Mouse (Mus musculus) embryonic facial prominence, embryonic 15.5 days (tissue): ENCODE data around the gene Mapk8ip1. TPM values are rescaled to one million over a fixed set of nuclear protein-coding genes. Genes with fewer than 3 reads are reported as not detected.

Experiments used
- ATAC-seq: fragments of 200-750 bp; cut with Nextera tagmentation; 2 replicates; pipeline ENCODE4 v1.8.0; 2017; ENCODE audit warnings: low read depth, moderate TSS enrichment; ENCODE audit not compliant: insufficient number of reproducible peaks, low FRiP score, low TSS enrichment
- H3K27ac ChIP-seq: fragments of 300-500 bp; sonication (generic); replicated peaks from 2 replicates; pipeline ENCODE4 v1.5.1; 2015; ENCODE audit warnings: mild to moderate bottlenecking, inconsistent platforms
- H3K27me3 ChIP-seq: fragments of 300-500 bp; sonication (generic); 2 replicates; pipeline ENCODE4 v1.6.1; 2015; ENCODE audit warnings: inconsistent platforms
- H3K36me3 ChIP-seq: fragments of 300-500 bp; sonication (generic); 2 replicates; pipeline ENCODE4 v1.6.1; 2015; ENCODE audit warnings: mild to moderate bottlenecking, inconsistent platforms
- H3K4me1 ChIP-seq: fragments of 300-500 bp; sonication (generic); 2 replicates; pipeline ENCODE4 v1.6.1; 2015; ENCODE audit warnings: inconsistent platforms
- H3K4me2 ChIP-seq: fragments of 300-500 bp; sonication (generic); replicated peaks from 2 replicates; pipeline ENCODE4 v1.6.1; 2015; ENCODE audit warnings: mild to moderate bottlenecking, inconsistent platforms
- H3K4me3 ChIP-seq: fragments of 300-500 bp; sonication (generic); replicated peaks from 2 replicates; pipeline ENCODE4 v1.5.1; 2015; ENCODE audit warnings: mild to moderate bottlenecking, inconsistent platforms
- H3K9ac ChIP-seq: fragments of 300-500 bp; sonication (generic); 2 replicates; pipeline ENCODE4 v1.6.1; 2015; ENCODE audit warnings: inconsistent platforms
- H3K9me3 ChIP-seq: fragments of 300-500 bp; sonication (generic); replicated peaks from 2 replicates; pipeline ENCODE4 v1.6.1; 2016; ENCODE audit warnings: inconsistent platforms
- WGBS: fragments of 180-500 bp; shearing (Covaris S2); methylation state at CpG from one replicate; pipeline ENCODE4 v1.1.7; 2015; 5-methylcytosine and 5-hydroxymethylcytosine counted together
- polyA plus RNA-seq: library from polyadenylated mRNA; unstranded; fragments of >200 nt; fragmentation: Nextera tagmentation; extraction: Ambion mirVana; gene quantifications from 2 replicates; pipeline ENCODE4 v1.2.1, GENCODE M21; 2015

Gene Mapk8ip1
- polyA plus RNA-seq, 1 experiment from 2014 or later, result 34.0 TPM

- Histone ChIP-seq H3K9me3 (no peaks in the 10 kb centered on the region), H3K4me2 (no peak overlapping the region), H3K4me3 (no peak overlapping the region), H3K4me1 (peaks cover 10% of the 10 kb centered on the region), H3K9ac (no peak overlapping the region), H3K27ac (no peak overlapping the region), H3K27me3 (no peaks in the 10 kb centered on the region), H3K36me3 (peaks cover 74% of the 10 kb centered on the region)
- no peak for ATAC-seq
- 71% methylated on average over 17 of the region's 17 CpGs for WGBS
Observed at GRCm38 (mm10) chr2:92379783-92380494, 21.1 kb downstream of the Mapk8ip1 start.

- H3K4me3 ChIP-seq, result no peak overlapping the region
- no peak overlapping the region for H3K4me2 ChIP-seq
- H3K4me1 ChIP-seq, result peaks cover 29% of the 10 kb centered on the region
- 0 out of 2 replicates have a peak, but pooled peaks cover under 1% of the 10 kb centered on the region for H3K27me3 ChIP-seq
- ATAC-seq, result no peak
- H3K36me3 ChIP-seq, result peaks cover 49% of the 10 kb centered on the region
- H3K27ac ChIP-seq, result no peak overlapping the region
- no peaks in the 10 kb centered on the region for H3K9me3 ChIP-seq
- no peak overlapping the region for H3K9ac ChIP-seq
- 87% methylated on average over 7 of the region's 7 CpGs for WGBS
Observed at GRCm38 (mm10) chr2:92377320-92377719, 23.7 kb downstream of the Mapk8ip1 start.

GRCm38 (mm10) chr2:92376300-92376699, 24.8 kb downstream of the Mapk8ip1 start:
- Histone ChIP-seq H3K9ac (no peak overlapping the region), H3K27me3 (peaks cover 9% of the 10 kb centered on the region), H3K27ac (no peak overlapping the region), H3K9me3 (no peaks in the 10 kb centered on the region), H3K36me3 (peaks cover 39% of the 10 kb centered on the region), H3K4me3 (peak overlapping the region; percentile 81), H3K4me2 (peak overlapping the region; percentile 90), H3K4me1 (peaks cover 38% of the 10 kb centered on the region)
- 83% methylated on average over 6 of the region's 6 CpGs for WGBS
- ATAC-seq, result no peak

GRCm38 (mm10) chr2:92375788-92376187, 25.3 kb downstream of the Mapk8ip1 start:
- no peaks in the 10 kb centered on the region for H3K9me3 ChIP-seq
- H3K4me3 ChIP-seq, result peak overlapping the region; percentile 81
- no peak for ATAC-seq
- peaks cover 36% of the 10 kb centered on the region for H3K36me3 ChIP-seq
- H3K27me3 ChIP-seq, result peaks cover 14% of the 10 kb centered on the region
- peaks cover 43% of the 10 kb centered on the region for H3K4me1 ChIP-seq
- H3K4me2 ChIP-seq, result peak overlapping the region; percentile 90
- H3K9ac ChIP-seq, result peak overlapping the region; percentile 70
- 7% methylated on average over 10 of the region's 10 CpGs for WGBS
- peak overlapping the region; percentile 96; the same call in 1 of the 2 replicates for H3K27ac ChIP-seq

- H3K4me2 ChIP-seq, result peak overlapping the region; percentile 90
- H3K9ac ChIP-seq, result peak overlapping the region; percentile 70
- H3K27ac ChIP-seq, result peak overlapping the region; percentile 96
- H3K4me3 ChIP-seq, result peak overlapping the region; percentile 81
- 0% methylated on average over 29 of the region's 29 CpGs for WGBS
- peaks cover 49% of the 10 kb centered on the region for H3K4me1 ChIP-seq
- H3K36me3 ChIP-seq, result peaks cover 30% of the 10 kb centered on the region
- no peaks in the 10 kb centered on the region for H3K9me3 ChIP-seq
- peak; percentile 95 for ATAC-seq
- peaks cover 21% of the 10 kb centered on the region for H3K27me3 ChIP-seq
Observed at GRCm38 (mm10) chr2:92375099-92375623, 25.9 kb downstream of the Mapk8ip1 start.

- H3K36me3 ChIP-seq, result peaks cover 24% of the 10 kb centered on the region
- no peaks in the 10 kb centered on the region for H3K9me3 ChIP-seq
- no peak for ATAC-seq
- peak within 1 kb of the TSS; percentile 70 for H3K9ac ChIP-seq
- WGBS, result 2% methylated on average over 16 of the region's 16 CpGs
- H3K4me1 ChIP-seq, result peaks cover 50% of the 10 kb centered on the region
- peak within 1 kb of the TSS; percentile 96 for H3K27ac ChIP-seq
- peaks cover 24% of the 10 kb centered on the region for H3K27me3 ChIP-seq
- H3K4me3 ChIP-seq, result peak within 1 kb of the TSS; percentile 81
- H3K4me2 ChIP-seq, result peak within 1 kb of the TSS; percentile 90
Observed at GRCm38 (mm10) chr2:92374514-92374913, 26.5 kb downstream of the Mapk8ip1 start, which contains the start of the genes Pex16 and Large2. TSS of gene Pex16 (plus strand) at chr2:92374676. TSS of gene Large2 (minus strand) at chr2:92374869.

GRCm38 (mm10) chr2:92373437-92373813, 27.6 kb downstream of the Mapk8ip1 start:
- H3K27ac ChIP-seq, result peak overlapping the region; percentile 96
- 78% methylated on average over 11 of the region's 11 CpGs for WGBS
- no peak overlapping the region for H3K4me3 ChIP-seq
- peaks cover 13% of the 10 kb centered on the region for H3K36me3 ChIP-seq
- H3K4me1 ChIP-seq, result peaks cover 50% of the 10 kb centered on the region
- H3K27me3 ChIP-seq, result peaks cover 30% of the 10 kb centered on the region
- H3K9me3 ChIP-seq, result no peaks in the 10 kb centered on the region
- H3K4me2 ChIP-seq, result no peak overlapping the region
- H3K9ac ChIP-seq, result no peak overlapping the region
- no peak for ATAC-seq

- Histone ChIP-seq H3K9me3 (no peaks in the 10 kb centered on the region), H3K27ac (peak overlapping the region; percentile 96), H3K4me1 (peaks cover 50% of the 10 kb centered on the region), H3K27me3 (peaks cover 30% of the 10 kb centered on the region), H3K9ac (no peak overlapping the region), H3K4me2 (no peak overlapping the region), H3K4me3 (no peak overlapping the region), H3K36me3 (peaks cover 8% of the 10 kb centered on the region; the same call in 1 of the 2 replicates)
- ATAC-seq, result no peak
- 32% methylated on average over 9 of the region's 9 CpGs for WGBS
Observed at GRCm38 (mm10) chr2:92372767-92373436, 28.2 kb downstream of the Mapk8ip1 start.

- Histone ChIP-seq H3K27me3 (peaks cover 30% of the 10 kb centered on the region), H3K9ac (no peak overlapping the region), H3K4me2 (0 out of 2 replicates have a peak overlapping the region, but pooled peaks have one; percentile 78), H3K4me3 (no peak overlapping the region), H3K9me3 (no peaks in the 10 kb centered on the region), H3K36me3 (no peaks in the 10 kb centered on the region), H3K4me1 (peaks cover 50% of the 10 kb centered on the region), H3K27ac (peak overlapping the region; percentile 96)
- no peak for ATAC-seq
- WGBS, result 17% methylated on average over 10 of the region's 10 CpGs
Observed at GRCm38 (mm10) chr2:92371971-92372690, 28.9 kb downstream of the Mapk8ip1 start.

- H3K4me1 ChIP-seq, result peaks cover 46% of the 10 kb centered on the region
Observed at GRCm38 (mm10) chr2:92370821-92371805, 29.9 kb downstream of the Mapk8ip1 start.

More at GRCm38 (mm10) chr2:92370821-92371805, 29.9 kb downstream of the Mapk8ip1 start:
- Histone ChIP-seq H3K27ac (peak overlapping the region; percentile 96), H3K4me3 (peak overlapping the region; percentile 48), H3K9ac (peak overlapping the region; percentile 50), H3K36me3 (no peaks in the 10 kb centered on the region), H3K4me2 (peak overlapping the region; percentile 78), H3K27me3 (peaks cover 30% of the 10 kb centered on the region), H3K9me3 (no peaks in the 10 kb centered on the region)
- no peak; the same call in 1 of the 2 replicates for ATAC-seq
- WGBS, result 2% methylated on average over 45 of the region's 45 CpGs
